Mouse (Mus musculus): ENCODE data around the gene Ebf4.

The Ebf4 gene

GRCm38 (mm10) chr2:130294936-130295277 is at the start of gene Ebf4:
Gene Ebf4, plus strand, starts transcription at chr2:130295169.
- DNase-seq (ENCODE audit: extremely low spot score): peak; percentile 85

- peak; percentile 42 for DNase-seq (ENCODE audit: extremely low spot score)
Observed at GRCm38 (mm10) chr2:130246912-130247311, 48.1 kb upstream of the Ebf4 start.

GRCm38 (mm10) chr2:130248226-130248625 is 46.7 kb upstream of the Ebf4 start:
- DNase-seq (ENCODE audit: extremely low spot score): no peak

GRCm38 (mm10) chr2:130256762-130257161 is 38.2 kb upstream of the Ebf4 start:
- no peak for DNase-seq (ENCODE audit: extremely low spot score)

- DNase-seq (ENCODE audit: extremely low spot score): no peak
Observed at GRCm38 (mm10) chr2:130260822-130261221, 34.1 kb upstream of the Ebf4 start.

- DNase-seq (ENCODE audit: extremely low spot score): no peak
Observed at GRCm38 (mm10) chr2:130261914-130262313, 33.1 kb upstream of the Ebf4 start.

- no peak for DNase-seq (ENCODE audit: extremely low spot score)
Observed at GRCm38 (mm10) chr2:130262398-130262797, 32.6 kb upstream of the Ebf4 start.

GRCm38 (mm10) chr2:130265520-130265919 is 29.4 kb upstream of the Ebf4 start:
- no peak for DNase-seq (ENCODE audit: extremely low spot score)

GRCm38 (mm10) chr2:130268074-130268473 is 26.9 kb upstream of the Ebf4 start:
- DNase-seq (ENCODE audit: extremely low spot score): no peak

- DNase-seq (ENCODE audit: extremely low spot score): no peak
Observed at GRCm38 (mm10) chr2:130273732-130274131, 21.2 kb upstream of the Ebf4 start.

GRCm38 (mm10) chr2:130274149-130274861 is 20.7 kb upstream of the Ebf4 start, which contains the start of gene Nop56:
Gene Nop56, plus strand, starts transcription at chr2:130274430.
- peak; percentile 100 for DNase-seq (ENCODE audit: extremely low spot score)

- DNase-seq (ENCODE audit: extremely low spot score): no peak
Observed at GRCm38 (mm10) chr2:130274862-130275261, 20.1 kb upstream of the Ebf4 start.

- DNase-seq (ENCODE audit: extremely low spot score): peak; percentile 82
Observed at GRCm38 (mm10) chr2:130275649-130276048, 19.3 kb upstream of the Ebf4 start.

GRCm38 (mm10) chr2:130279600-130280091 is 15.3 kb upstream of the Ebf4 start:
- peak; percentile 40 for DNase-seq (ENCODE audit: extremely low spot score)

GRCm38 (mm10) chr2:130280224-130280623 is 14.7 kb upstream of the Ebf4 start:
- DNase-seq (ENCODE audit: extremely low spot score): no peak

GRCm38 (mm10) chr2:130280818-130281217 is 14.2 kb upstream of the Ebf4 start:
- no peak for DNase-seq (ENCODE audit: extremely low spot score)

GRCm38 (mm10) chr2:130283854-130284654 is 10.9 kb upstream of the Ebf4 start, which contains the start of gene Idh3b:
Gene Idh3b, minus strand, starts transcription at chr2:130284547.
- peak; percentile 88 for DNase-seq (ENCODE audit: extremely low spot score)

- DNase-seq (ENCODE audit: extremely low spot score): no peak
Observed at GRCm38 (mm10) chr2:130289086-130289485, 5.9 kb upstream of the Ebf4 start.

- peak; percentile 60 for DNase-seq (ENCODE audit: extremely low spot score)
Observed at GRCm38 (mm10) chr2:130291434-130291833, 3.5 kb upstream of the Ebf4 start.

GRCm38 (mm10) chr2:130293009-130293408 is 2.0 kb upstream of the Ebf4 start:
- no peak for DNase-seq (ENCODE audit: extremely low spot score)

- peak; percentile 58 for DNase-seq (ENCODE audit: extremely low spot score)
Observed at GRCm38 (mm10) chr2:130293486-130293885, 1.5 kb upstream of the Ebf4 start.

- no peak for DNase-seq (ENCODE audit: extremely low spot score)
Observed at GRCm38 (mm10) chr2:130294218-130294935, 592 bp upstream of the Ebf4 start.

All from embryo, embryonic 9.5 days (tissue).